Mouse (Mus musculus) naive thymus-derived CD4-positive, alpha-beta T cell, adult 2 months (primary cell): ENCODE data around the gene Phf11d.
"Not testable (repeated sequence)": the region's sequence is repeated elsewhere in the genome, so short reads cannot be mapped to it uniquely, and the experiment has no call there.

Experiments
- DNase-seq: peaks from one replicate; pipeline ENCODE4 v3.0.0-alpha.2; 2011; ENCODE audit warnings: low read depth

Phf11d gene

GRCm38 (mm10) chr14:59365244-59365644 is at the start of gene Phf11d:
Gene Phf11d, minus strand, starts transcription at chr14:59365470.
- no peak for DNase-seq

DNA sequence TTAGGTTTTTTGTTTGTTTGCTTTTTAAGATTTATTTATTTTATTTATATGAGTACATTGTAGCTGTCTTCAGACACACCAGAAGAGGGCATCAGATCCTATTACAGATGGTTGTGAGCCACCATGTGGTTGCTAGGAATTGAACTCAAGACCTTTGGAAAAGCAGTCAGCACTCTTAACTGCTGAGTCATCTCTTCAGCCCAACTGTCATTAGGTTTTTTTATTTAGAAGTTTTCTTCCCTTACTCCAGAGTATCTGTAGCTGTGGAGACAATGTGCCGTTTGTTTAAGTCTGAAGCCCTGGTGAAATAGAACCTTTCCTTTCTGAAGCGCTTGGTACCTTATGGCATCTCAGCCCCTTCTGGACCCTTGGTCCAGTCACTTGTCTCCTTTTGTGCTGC is 49.7 kb upstream of the Phf11d start:
- not testable (repeated sequence) for DNase-seq

GRCm38 (mm10) chr14:59396999-59397398 is 31.7 kb upstream of the Phf11d start:
- peak; percentile 65 for DNase-seq

GRCm38 (mm10) chr14:59395281-59395680 is 30.0 kb upstream of the Phf11d start, which contains the start of gene Phf11c:
Gene Phf11c, minus strand, starts transcription at chr14:59395381.
- DNase-seq, result no peak

- not testable (repeated sequence) for DNase-seq
These were observed 24.9 kb upstream of the Phf11d start for GRCm38 (mm10) chr14:59390181-59390580.

DNA sequence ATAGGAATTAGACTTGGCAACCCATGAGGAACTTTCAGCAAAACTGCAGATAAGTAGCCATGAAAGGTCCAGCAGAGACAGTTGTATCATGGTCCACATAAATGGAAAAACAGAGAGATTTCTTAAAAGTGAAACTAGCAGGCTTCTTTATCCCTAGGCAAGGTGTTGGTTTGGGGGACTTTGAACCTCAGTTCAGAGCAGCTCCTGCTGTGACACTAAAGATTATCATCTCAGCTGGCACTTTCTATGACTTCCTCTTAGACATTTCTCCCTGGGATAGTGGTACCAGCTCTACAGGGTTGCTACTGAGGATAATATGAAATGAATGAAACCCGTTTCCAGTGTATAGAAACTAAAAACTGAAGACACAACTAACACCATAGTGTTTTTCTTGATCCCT is 24.3 kb upstream of the Phf11d start:
- no peak for DNase-seq

DNA sequence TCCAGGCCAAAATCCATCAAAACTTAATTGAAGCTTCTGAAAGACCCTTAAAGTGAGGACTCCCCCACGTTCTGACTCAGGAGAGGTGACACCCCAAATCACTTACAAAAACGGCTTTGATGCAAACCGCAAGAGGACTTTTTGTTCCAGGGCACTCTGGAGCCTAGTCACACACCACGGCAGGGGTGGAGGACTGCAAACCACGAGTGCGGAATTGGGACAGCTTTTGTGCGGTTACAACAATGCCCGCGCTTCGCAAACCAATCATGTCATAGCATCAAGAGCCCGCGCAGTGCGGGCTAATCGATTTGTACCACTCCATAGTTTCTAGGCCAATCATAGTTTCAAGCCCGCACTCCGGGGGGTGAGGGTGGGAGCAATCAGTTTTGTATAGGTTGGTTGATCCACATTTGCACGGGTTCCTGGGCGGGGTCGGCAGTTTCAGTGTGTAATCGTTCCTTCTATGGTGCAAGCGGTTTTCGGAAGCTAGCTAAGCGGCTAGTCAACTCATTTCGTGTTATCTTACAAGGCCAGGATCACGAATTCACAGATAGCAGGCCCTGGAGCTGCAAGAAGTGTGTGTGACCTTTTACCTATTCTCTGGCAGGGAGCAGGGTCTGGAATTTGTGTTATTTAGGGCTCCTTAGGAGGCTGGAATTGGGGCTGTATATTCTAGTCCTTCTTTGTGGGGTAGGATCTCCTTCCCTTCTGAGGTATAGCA is 5.2 kb upstream of the Phf11d start:
- DNase-seq, result no peak

- no peak for DNase-seq
These were observed 1.3 kb upstream of the Phf11d start for GRCm38 (mm10) chr14:59366386-59367105.

DNA sequence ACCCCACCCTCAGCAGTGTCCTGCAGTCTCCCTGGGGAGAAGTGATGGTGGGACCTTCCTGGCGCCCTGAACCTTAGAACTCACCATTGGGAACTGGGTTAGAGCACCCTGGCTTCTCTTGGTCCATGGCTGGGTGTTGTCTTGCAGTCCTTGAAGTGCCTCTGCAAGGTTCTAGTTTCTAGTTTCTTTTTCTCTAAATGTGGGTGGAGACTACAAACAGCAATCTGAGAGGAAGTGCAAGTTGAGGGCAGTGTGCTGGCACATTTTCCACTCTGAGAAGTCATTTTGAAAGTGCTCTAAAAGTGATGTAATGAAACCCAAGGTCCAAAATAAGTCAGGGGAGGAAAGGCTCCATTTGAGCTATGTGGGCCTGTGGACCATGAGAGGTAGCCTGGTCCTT is 24.1 kb downstream of the Phf11d start, which contains the start of gene Phf11b:
TSS of gene Phf11b (minus strand) at position 163 of the 400 bp plus-strand sequence.
- DNase-seq, result peak; percentile 67

DNA sequence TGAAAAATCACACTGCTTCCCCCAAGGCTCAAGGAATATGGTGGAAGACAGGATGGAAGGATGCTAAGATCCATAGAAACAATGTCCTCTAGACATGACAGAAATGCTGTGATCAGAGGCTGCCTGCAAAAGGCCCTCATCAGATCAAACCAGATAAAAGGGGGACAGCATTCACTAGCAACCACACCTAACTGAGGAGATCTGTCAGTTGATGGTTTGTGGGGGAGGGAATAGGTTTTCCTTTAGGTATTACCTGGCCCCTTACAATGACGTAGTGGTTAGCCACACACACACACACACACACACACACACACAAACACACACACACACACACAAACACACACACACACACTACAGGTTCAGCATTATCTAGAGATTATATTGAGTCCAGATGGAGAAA is 25.7 kb downstream of the Phf11d start:
- peak; percentile 29 for DNase-seq

DNA sequence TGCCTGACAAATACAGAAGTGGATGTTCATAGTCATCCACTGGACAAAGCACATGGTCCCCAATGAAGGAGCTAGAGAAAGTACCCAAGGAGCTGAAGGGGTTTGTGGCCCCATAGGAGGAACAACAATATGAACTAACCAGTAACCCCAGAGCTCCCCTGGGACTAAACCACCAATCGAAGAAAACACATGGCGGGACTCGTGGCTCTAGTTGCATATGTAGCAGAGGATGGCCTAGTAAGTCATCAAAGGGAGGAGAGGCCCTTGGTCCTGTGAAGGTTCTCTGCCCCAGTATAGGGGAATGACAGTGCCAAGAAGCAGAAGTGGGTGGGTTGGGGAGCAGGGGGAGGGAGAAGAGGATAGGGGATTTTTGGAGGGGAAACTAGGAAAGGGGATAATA is 29.2 kb downstream of the Phf11d start:
- DNase-seq, result not testable (repeated sequence)

- peak; percentile 18 for DNase-seq
These were observed 34.8 kb downstream of the Phf11d start for GRCm38 (mm10) chr14:59330499-59330898.

- DNase-seq, result not testable (repeated sequence)
These were observed 45.3 kb downstream of the Phf11d start for GRCm38 (mm10) chr14:59319970-59320369.

DNA sequence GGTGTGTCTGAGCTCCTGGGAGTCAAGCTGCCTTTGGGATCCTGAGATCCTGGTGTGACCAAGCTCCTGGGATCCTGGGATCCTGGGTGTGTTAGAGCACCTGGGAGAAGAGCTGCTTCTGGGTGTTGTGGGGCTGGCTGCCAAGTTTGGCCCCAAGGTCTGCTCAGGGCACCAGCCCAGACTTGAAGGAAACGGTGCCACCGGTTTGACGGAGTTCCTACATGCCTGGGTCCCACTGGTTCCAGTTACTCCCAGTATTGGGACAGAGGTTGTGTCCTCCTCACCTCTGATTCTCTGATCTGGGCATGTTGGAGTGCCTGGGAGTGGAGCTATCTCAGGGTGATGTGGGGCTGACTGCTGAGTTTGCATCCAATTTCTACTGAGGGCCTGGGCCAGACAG is 46.2 kb downstream of the Phf11d start:
- DNase-seq, result not testable (repeated sequence)
